ENCODE assay signal across 8 mouse cellular contexts in genomic region chr4:133024969-133025685, GRCm38 (mm10). TPM values are rescaled to one million over a fixed set of nuclear protein-coding genes. Genes with fewer than 3 reads are reported as not detected.
DNase-seq lines count a peak whose midpoint lies in the region; TF ChIP-seq lines count a peak whose summit lies in the region.

No protein-coding gene starts in this region.

- peak overlapping the region; percentile 64 for H3K27ac ChIP-seq in kidney, adult 2 months (ENCODE audit: insufficient read depth, low read depth, low read length)

- no peaks in the 10 kb centered on the region for H3K36me3 ChIP-seq in kidney, adult 2 months (ENCODE audit: control insufficient read depth, insufficient read depth, low read length)
- H3K36me3 ChIP-seq in myocyte (ENCODE audit: control insufficient read depth, insufficient read depth), result peaks cover 8% of the 10 kb centered on the region

- H3K27me3 ChIP-seq in kidney, adult 2 months (replicated peaks; ENCODE audit: control insufficient read depth, insufficient read depth, low read length), result no peaks in the 10 kb centered on the region
- H3K27me3 ChIP-seq in myocyte (ENCODE audit: control insufficient read depth, insufficient read depth, insufficient read length), result no peaks in the 10 kb centered on the region

- TF ChIP-seq CTCF in kidney, adult 2 months (conservative IDR thresholded peaks at IDR 0.05; ENCODE audit: insufficient read depth, insufficient read length, low read depth, low read length), result no peak

- DNase-seq in cerebellum, postnatal 14 days, result peak; percentile 36 to 52
- no peak for DNase-seq in cerebellum, postnatal 36 days
- DNase-seq in ZHBTc4 (ENCODE audit: low read depth, low spot score), result peak; percentile 42
- DNase-seq in heart, adult 9 months (ENCODE audit: low spot score in 2 of 2), result peak; percentile 74 to 78
- peak; percentile 84 for DNase-seq in kidney, adult 2 months
- no peak for DNase-seq in thymus, postnatal 10 days (ENCODE audit: low spot score in 2 of 2)
- no peak for DNase-seq in spleen, postnatal 10 days (ENCODE audit: low spot score in 2 of 2)

- WGBS in kidney, adult 2 months, result 14% methylated on average over 10 of the region's 10 CpGs

- H3K4me1 ChIP-seq in kidney, adult 2 months (ENCODE audit: control insufficient read depth, insufficient read depth, low read length), result peaks cover 34% of the 10 kb centered on the region

- no peak for TF ChIP-seq POLR2A in kidney, adult 2 months (IDR thresholded peaks at IDR 0.05; ENCODE audit: low read depth, low read length)
- TF ChIP-seq POLR2A in myocyte (IDR thresholded peaks at IDR 0.05; ENCODE audit: insufficient read length, low read depth), result no peak

- peak overlapping the region; percentile 49 for H3K4me2 ChIP-seq in myocyte (ENCODE audit: low read depth)

- no peak overlapping the region for H3ac ChIP-seq in myocyte (ENCODE audit: control insufficient read depth, insufficient read length)

- peaks cover 95% of the 10 kb centered on the region for H3K79me2 ChIP-seq in myocyte (ENCODE audit: control insufficient read depth, insufficient read depth)

- no peak overlapping the region for H3K4me3 ChIP-seq in kidney, adult 2 months (ENCODE audit: insufficient read depth, low read depth, low read length)
- no peak overlapping the region for H3K4me3 ChIP-seq in myocyte

TF ChIP-seq in myocyte, 11 proteins besides CTCF, POLR2A, EP300 and RAD21:
- TF ChIP-seq MYOG (IDR thresholded peaks at IDR 0.05; ENCODE audit: control insufficient read depth in 1 of 3, insufficient read depth in 1 of 3, insufficient read length in 2 of 3, low read depth in 2 of 3) (peak in 1 of 3 experiments; percentile 13), TCF12 (IDR thresholded peaks at IDR 0.05; ENCODE audit: insufficient read depth, poor library complexity, severe bottlenecking) (no peak), POLR2AphosphoS2 (IDR thresholded peaks at IDR 0.05; ENCODE audit: insufficient read length, low read depth) (no peak), TCF3 (IDR thresholded peaks at IDR 0.05; ENCODE audit: insufficient read length, low read depth) (no peak), MYOD1 (IDR thresholded peaks at IDR 0.05; ENCODE audit: control insufficient read depth in 1 of 3, insufficient read length in 2 of 3, low read depth in 2 of 3) (no peak), SRF (IDR thresholded peaks at IDR 0.05; ENCODE audit: control insufficient read depth, insufficient read length, low read depth) (no peak), CEBPB (IDR thresholded peaks at IDR 0.05; ENCODE audit: insufficient read depth, poor library complexity, severe bottlenecking) (no peak), USF1 (IDR thresholded peaks at IDR 0.05; ENCODE audit: low read depth) (peak; percentile 31), MAX (IDR thresholded peaks at IDR 0.05; ENCODE audit: low read depth) (no peak), REST (IDR thresholded peaks at IDR 0.05; ENCODE audit: insufficient read depth, insufficient read length) (no peak), E2F4 (IDR thresholded peaks at IDR 0.05; ENCODE audit: insufficient read depth) (no peak)

RNA-seq across cellular contexts. Expression of gene Ahdc1, which starts 14.1 kb away (rescaled TPM):
- 22.2 and 23.3 TPM in 2 replicates for polyA plus RNA-seq in kidney, adult 2 months (2012; rRNA removed)
- 58.2 TPM for polyA plus RNA-seq in myocyte (2012; fragmentation: generic; extraction: Trizol)

RNA-seq across cellular contexts. Expression of gene Fgr, which starts 51.2 kb away (rescaled TPM):
- 1.8 and 2.5 TPM in 2 replicates for polyA plus RNA-seq in kidney, adult 2 months (2012; rRNA removed)
- not detected for polyA plus RNA-seq in myocyte (2012; fragmentation: generic; extraction: Trizol)

Comparison
In these comparisons a context has a peak if more than half of its experiments do, and no peak if none do; other contexts are left out.
1. DNase-seq: peak in cerebellum, postnatal 14 days (2 of 2), ZHBTc4 (single experiment), heart, adult 9 months (2 of 2) and kidney, adult 2 months (single experiment); none in cerebellum, postnatal 36 days (0 of 2), thymus, postnatal 10 days (0 of 2) and spleen, postnatal 10 days (0 of 2).